Mouse (Mus musculus) embryonic facial prominence, embryonic 10.5 days (tissue): ENCODE results near the gene Klk1b26. TPM values are rescaled to one million over a fixed set of nuclear protein-coding genes. Genes with fewer than 3 reads are reported as not detected.
"Not testable (repeated sequence)": the region's sequence is repeated elsewhere in the genome, so short reads cannot be mapped to it uniquely, and the experiment has no call there.

Source experiments
- DNase-seq: peaks from one replicate; pipeline ENCODE4 v3.0.0-alpha.2; 2017; ENCODE audit warnings: low spot score
- H3K27ac ChIP-seq: fragments of 300-500 bp; sonication (generic); replicated peaks from 2 replicates; pipeline ENCODE4 v1.5.1; 2016; ENCODE audit warnings: mild to moderate bottlenecking
- H3K27me3 ChIP-seq: fragments of 300-500 bp; sonication (generic); replicated peaks from 2 replicates; pipeline ENCODE4 v1.6.1; 2016; ENCODE audit warnings: low read depth, mild to moderate bottlenecking; ENCODE audit not compliant: poor library complexity, severe bottlenecking
- H3K36me3 ChIP-seq: fragments of 300-500 bp; sonication (generic); replicated peaks from 2 replicates; pipeline ENCODE4 v1.6.1; 2016; ENCODE audit warnings: mild to moderate bottlenecking, moderate library complexity
- H3K4me1 ChIP-seq: fragments of 300-500 bp; sonication (generic); 2 replicates; pipeline ENCODE4 v1.6.1; 2016
- H3K4me3 ChIP-seq: fragments of 300-500 bp; sonication (generic); 2 replicates; pipeline ENCODE4 v1.5.1; 2016; ENCODE audit warnings: mild to moderate bottlenecking, moderate library complexity
- H3K9me3 ChIP-seq: fragments of 300-500 bp; sonication (generic); 2 replicates; pipeline ENCODE4 v1.6.1; 2016; ENCODE audit warnings: mild to moderate bottlenecking
- WGBS: fragments of 180-500 bp; shearing (Covaris S2); methylation state at CpG from one replicate; pipeline ENCODE4 v1.1.7; 2016; 5-methylcytosine and 5-hydroxymethylcytosine counted together
- polyA plus RNA-seq: library from polyadenylated mRNA; unstranded; fragments of >200 nt; fragmentation: Nextera tagmentation; extraction: Ambion mirVana; gene quantifications from 2 replicates; pipeline ENCODE4 v1.2.1, GENCODE M21; 2016

The Klk1b26 gene
- not detected in 2 replicates for polyA plus RNA-seq

- not testable (repeated sequence) for H3K4me3 ChIP-seq, H3K9me3 ChIP-seq, H3K36me3 ChIP-seq, H3K27me3 ChIP-seq, DNase-seq, H3K27ac ChIP-seq, H3K4me1 ChIP-seq
Observed at GRCm38 (mm10) chr7:44011868-44012267, at the start of gene Klk1b26. TSS of gene Klk1b26 (plus strand) at chr7:44012168.

- Histone ChIP-seq H3K27ac (no peak within 1 kb of the TSS), H3K4me1 (no peaks in the 10 kb centered on the region), H3K27me3 (no peaks in the 10 kb centered on the region), H3K4me3 (no peak within 1 kb of the TSS), H3K36me3 (no peaks in the 10 kb centered on the region), H3K9me3 (no peaks in the 10 kb centered on the region)
- DNase-seq: no peak
- WGBS: 78% methylated on average over 3 of the region's 3 CpGs
Observed at GRCm38 (mm10) chr7:43966451-43966850, 45.5 kb upstream of the Klk1b26 start, which contains the start of gene Klk1b1. TSS of gene Klk1b1 (plus strand) at chr7:43966751.

- 79% methylated on average over 3 of the region's 3 CpGs for WGBS
- Histone ChIP-seq H3K4me3 (no peak overlapping the region), H3K9me3 (no peaks in the 10 kb centered on the region), H3K27ac (no peak overlapping the region), H3K36me3 (no peaks in the 10 kb centered on the region), H3K27me3 (no peaks in the 10 kb centered on the region), H3K4me1 (no peaks in the 10 kb centered on the region)
- no peak for DNase-seq
Observed at GRCm38 (mm10) chr7:43967058-43967457, 44.9 kb upstream of the Klk1b26 start.

GRCm38 (mm10) chr7:43967612-43968011, 44.4 kb upstream of the Klk1b26 start:
- Histone ChIP-seq H3K27me3 (no peaks in the 10 kb centered on the region), H3K4me3 (no peak overlapping the region), H3K27ac (no peak overlapping the region), H3K9me3 (no peaks in the 10 kb centered on the region), H3K36me3 (no peaks in the 10 kb centered on the region), H3K4me1 (no peaks in the 10 kb centered on the region)
- no peak for DNase-seq
- WGBS: 90% methylated on average over 2 of the region's 2 CpGs

- not testable (repeated sequence) for H3K36me3 ChIP-seq, H3K9me3 ChIP-seq, H3K27me3 ChIP-seq, H3K4me3 ChIP-seq, DNase-seq, H3K4me1 ChIP-seq, H3K27ac ChIP-seq
- 84% methylated on average over 1 of the region's 1 CpGs for WGBS
Observed at GRCm38 (mm10) chr7:43975761-43976160, 36.2 kb upstream of the Klk1b26 start, which contains the start of gene Klk1b9. TSS of gene Klk1b9 (plus strand) at chr7:43976061.

- Histone ChIP-seq H3K36me3 (no peaks in the 10 kb centered on the region), H3K4me3 (no peak overlapping the region), H3K9me3 (no peaks in the 10 kb centered on the region), H3K27me3 (no peaks in the 10 kb centered on the region), H3K27ac (no peak overlapping the region), H3K4me1 (no peaks in the 10 kb centered on the region)
- no peak for DNase-seq
Observed at GRCm38 (mm10) chr7:43985657-43986056, 26.3 kb upstream of the Klk1b26 start.

- not testable (repeated sequence) for H3K4me3 ChIP-seq
- 83% methylated on average over 1 of the region's 1 CpGs for WGBS
Observed at GRCm38 (mm10) chr7:43994821-43995220, 17.1 kb upstream of the Klk1b26 start.

GRCm38 (mm10) chr7:43995577-43995976, 16.4 kb upstream of the Klk1b26 start, which contains the start of gene Klk1b11:
TSS of gene Klk1b11 (plus strand) at chr7:43995877.
- H3K4me1 ChIP-seq: not testable (repeated sequence)
- 86% methylated on average over 4 of the region's 4 CpGs for WGBS

More at GRCm38 (mm10) chr7:43994821-43995220, 17.1 kb upstream of the Klk1b26 start:
- H3K9me3 ChIP-seq, DNase-seq, H3K27me3 ChIP-seq, H3K4me1 ChIP-seq, H3K27ac ChIP-seq, H3K36me3 ChIP-seq: not testable (repeated sequence)

GRCm38 (mm10) chr7:44004847-44005246, 7.1 kb upstream of the Klk1b26 start:
- Histone ChIP-seq H3K36me3 (no peaks in the 10 kb centered on the region), H3K4me3 (no peak overlapping the region), H3K27me3 (no peaks in the 10 kb centered on the region), H3K27ac (no peak overlapping the region), H3K9me3 (no peaks in the 10 kb centered on the region), H3K4me1 (no peaks in the 10 kb centered on the region)
- DNase-seq: no peak

More at GRCm38 (mm10) chr7:43995577-43995976, 16.4 kb upstream of the Klk1b26 start, which contains the start of gene Klk1b11:
- not testable (repeated sequence) for H3K36me3 ChIP-seq, H3K4me3 ChIP-seq, DNase-seq, H3K9me3 ChIP-seq, H3K27ac ChIP-seq, H3K27me3 ChIP-seq

GRCm38 (mm10) chr7:44014666-44015065, 2.7 kb downstream of the Klk1b26 start:
- not testable (repeated sequence) for H3K4me3 ChIP-seq, H3K4me1 ChIP-seq, H3K9me3 ChIP-seq, H3K27me3 ChIP-seq, H3K27ac ChIP-seq, H3K36me3 ChIP-seq, DNase-seq
- WGBS: 88% methylated on average over 6 of the region's 6 CpGs

GRCm38 (mm10) chr7:44015071-44015470, 3.1 kb downstream of the Klk1b26 start:
- Histone ChIP-seq H3K9me3 (no peaks in the 10 kb centered on the region), H3K27ac (no peak overlapping the region), H3K4me1 (no peaks in the 10 kb centered on the region), H3K36me3 (no peaks in the 10 kb centered on the region), H3K27me3 (no peaks in the 10 kb centered on the region), H3K4me3 (no peak overlapping the region)
- DNase-seq: no peak
- 88% methylated on average over 5 of the region's 5 CpGs for WGBS

GRCm38 (mm10) chr7:44051990-44052389, 40.0 kb downstream of the Klk1b26 start, which contains the start of gene Klk1b27:
TSS of gene Klk1b27 (plus strand) at chr7:44052290.
- H3K36me3 ChIP-seq, DNase-seq, H3K4me3 ChIP-seq, H3K9me3 ChIP-seq, H3K27ac ChIP-seq, H3K27me3 ChIP-seq, H3K4me1 ChIP-seq: not testable (repeated sequence)
- 80% methylated on average over 3 of the region's 3 CpGs for WGBS
